Mouse (Mus musculus) intestine, embryonic 14.5 days (tissue): ENCODE measurements around the gene Ascc1. TPM values are rescaled to one million over a fixed set of nuclear protein-coding genes. Genes with fewer than 3 reads are reported as not detected.

Source experiments
- ATAC-seq: fragments of 200-750 bp; cut with Nextera tagmentation; replicated peaks from 2 replicates; pipeline ENCODE4 v1.8.0; 2017; ENCODE audit warnings: low read depth, moderate number of reproducible peaks, moderate TSS enrichment, moderate library complexity; ENCODE audit not compliant: low FRiP score, low TSS enrichment
- DNase-seq: peaks from one replicate; pipeline ENCODE4 v3.0.0-alpha.2; 2018; ENCODE audit warnings: low spot score
- H3K27ac ChIP-seq: fragments of 300-500 bp; sonication (generic); 2 replicates; pipeline ENCODE4 v1.5.1; 2014; ENCODE audit warnings: low read depth, mild to moderate bottlenecking, control low read depth
- H3K27me3 ChIP-seq: fragments of 300-500 bp; sonication (generic); replicated peaks from 2 replicates; pipeline ENCODE4 v1.6.1; 2014; ENCODE audit warnings: low read length, control low read depth; ENCODE audit not compliant: control insufficient read depth, insufficient read depth
- H3K36me3 ChIP-seq: fragments of 300-500 bp; sonication (generic); 2 replicates; pipeline ENCODE4 v1.6.1; 2014; ENCODE audit warnings: low read length, control low read depth; ENCODE audit not compliant: control insufficient read depth, insufficient read depth
- H3K4me1 ChIP-seq: fragments of 300-500 bp; sonication (generic); replicated peaks from 2 replicates; pipeline ENCODE4 v1.6.1; 2014; ENCODE audit warnings: low read length, control low read depth, mixed read lengths; ENCODE audit not compliant: control insufficient read depth, insufficient read depth
- H3K4me2 ChIP-seq: fragments of 300-500 bp; sonication (generic); 2 replicates; pipeline ENCODE4 v1.6.1; 2014; ENCODE audit warnings: low read length
- H3K4me3 ChIP-seq: fragments of 300-500 bp; sonication (generic); 2 replicates; pipeline ENCODE4 v1.5.1; 2014; ENCODE audit warnings: low read depth, low read length, control low read depth, mixed read lengths
- H3K9ac ChIP-seq: fragments of 300-500 bp; sonication (generic); 2 replicates; pipeline ENCODE4 v1.6.1; 2014; ENCODE audit warnings: mild to moderate bottlenecking, low read length
- H3K9me3 ChIP-seq: fragments of 300-500 bp; sonication (generic); 2 replicates; pipeline ENCODE4 v1.6.1; 2016; ENCODE audit warnings: low read length, control low read depth; ENCODE audit not compliant: control insufficient read depth
- WGBS: fragments of 180-500 bp; shearing (Covaris S2); extraction: QIAGEN DNeasy Blood & Tissue Kit; methylation state at CpG from one replicate; pipeline ENCODE4 v1.1.7; 2014; 5-methylcytosine and 5-hydroxymethylcytosine counted together
- polyA plus RNA-seq: library from polyadenylated mRNA; unstranded; fragments of >200 nt; fragmentation: Nextera tagmentation; extraction: Ambion mirVana; gene quantifications from 2 replicates; pipeline ENCODE4 v1.2.1, GENCODE M21; 2014

The Ascc1 gene
- polyA plus RNA-seq, 1 experiment from 2014 or later, result 48.2 TPM

DNA sequence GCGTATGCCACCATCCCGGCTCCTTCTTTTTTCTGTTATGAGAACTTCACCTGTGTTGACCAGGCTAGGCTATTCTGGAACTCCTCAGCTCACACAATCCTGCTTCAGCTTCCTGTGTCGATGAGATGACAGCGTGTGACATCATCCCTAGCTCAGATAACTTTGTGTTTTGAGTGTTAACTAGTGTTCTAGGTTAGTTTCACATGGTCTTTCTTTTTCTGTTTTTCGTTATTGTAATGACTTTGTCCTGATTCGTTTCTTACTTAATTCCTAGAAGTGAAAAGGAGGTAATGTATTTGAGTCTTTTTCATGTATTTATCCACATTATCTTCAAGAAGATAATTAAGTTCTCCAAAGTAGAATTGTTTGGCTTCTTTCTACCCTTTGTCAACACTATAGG, 13.6 kb downstream of the Ascc1 start:
- H3K27ac ChIP-seq, result no peak overlapping the region
- 91% methylated on average over 6 of the region's 6 CpGs for WGBS
- ATAC-seq (no peak), DNase-seq (no peak)
- no peak overlapping the region for H3K9ac ChIP-seq
- no peak overlapping the region for H3K4me2 ChIP-seq
- H3K36me3 ChIP-seq, result peaks cover 34% of the 10 kb centered on the region
- H3K27me3 ChIP-seq, result no peaks in the 10 kb centered on the region
- H3K4me3 ChIP-seq, result no peak overlapping the region
- no peaks in the 10 kb centered on the region for H3K9me3 ChIP-seq
- no peaks in the 10 kb centered on the region for H3K4me1 ChIP-seq

- Histone ChIP-seq H3K4me3 (no peak overlapping the region), H3K27me3 (no peaks in the 10 kb centered on the region), H3K4me2 (no peak overlapping the region), H3K4me1 (no peaks in the 10 kb centered on the region), H3K9ac (no peak overlapping the region), H3K27ac (no peak overlapping the region), H3K36me3 (peaks cover 35% of the 10 kb centered on the region), H3K9me3 (no peaks in the 10 kb centered on the region)
- WGBS, result 70% methylated on average over 2 of the region's 2 CpGs
- no peak for DNase-seq
- ATAC-seq, result no peak
Observed at GRCm38 (mm10) chr10:60019299-60019698, 16.7 kb downstream of the Ascc1 start.

DNA sequence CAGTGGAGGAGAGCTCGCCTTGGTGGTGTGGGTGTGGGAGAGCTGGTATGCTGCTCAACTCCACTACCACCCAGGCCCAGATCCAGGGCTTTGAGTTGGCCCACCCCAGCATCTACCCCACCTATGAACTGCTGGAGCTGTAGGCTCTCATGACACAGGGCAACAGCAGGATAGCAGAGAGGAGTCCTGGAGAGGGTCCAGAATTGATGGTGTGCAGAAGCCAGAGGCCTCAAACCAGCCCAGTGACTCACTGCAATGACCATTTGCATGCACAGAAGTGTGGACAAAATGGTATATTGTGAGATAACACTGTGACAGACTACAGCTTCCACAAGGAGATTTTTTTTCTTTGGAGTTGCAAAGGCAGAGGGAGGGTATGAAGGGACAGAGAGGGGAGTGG, 21.1 kb downstream of the Ascc1 start:
- H3K4me3 ChIP-seq, result no peak overlapping the region
- H3K9ac ChIP-seq, result no peak overlapping the region
- WGBS, result 82% methylated on average over 1 of the region's 1 CpGs
- DNase-seq, result no peak
- no peak for ATAC-seq
- H3K4me2 ChIP-seq, result no peak overlapping the region
- no peaks in the 10 kb centered on the region for H3K9me3 ChIP-seq
- H3K27me3 ChIP-seq, result no peaks in the 10 kb centered on the region
- H3K27ac ChIP-seq, result no peak overlapping the region
- H3K4me1 ChIP-seq, result peaks cover 14% of the 10 kb centered on the region; the same call in 1 of the 2 replicates
- peaks cover 11% of the 10 kb centered on the region; the same call in 1 of the 2 replicates for H3K36me3 ChIP-seq

- H3K27me3 ChIP-seq, result no peaks in the 10 kb centered on the region
- no peak overlapping the region for H3K4me2 ChIP-seq
- WGBS, result 45% methylated on average over 13 of the region's 13 CpGs
- H3K4me3 ChIP-seq, result no peak overlapping the region
- no peak for DNase-seq
- no peak overlapping the region for H3K9ac ChIP-seq
- H3K36me3 ChIP-seq, result peaks cover 3% of the 10 kb centered on the region; the same call in 1 of the 2 replicates
- 0 out of 2 replicates have a peak, but pooled peaks have one; percentile 36 for ATAC-seq
- H3K27ac ChIP-seq, result no peak overlapping the region; the same call in 1 of the 2 replicates
- peaks cover 18% of the 10 kb centered on the region; the same call in 1 of the 2 replicates for H3K4me1 ChIP-seq
- H3K9me3 ChIP-seq, result no peaks in the 10 kb centered on the region
Observed at GRCm38 (mm10) chr10:60026759-60027395, 24.3 kb downstream of the Ascc1 start.

GRCm38 (mm10) chr10:60027619-60028084, 25.0 kb downstream of the Ascc1 start:
- DNase-seq (no peak), ATAC-seq (peak; percentile 56)
- Histone ChIP-seq H3K27me3 (no peaks in the 10 kb centered on the region), H3K4me1 (peaks cover 18% of the 10 kb centered on the region; the same call in 1 of the 2 replicates), H3K36me3 (no peaks in the 10 kb centered on the region), H3K27ac (peak overlapping the region; percentile 60), H3K4me3 (no peak overlapping the region), H3K4me2 (no peak overlapping the region), H3K9ac (no peak overlapping the region), H3K9me3 (no peaks in the 10 kb centered on the region)
- WGBS, result 26% methylated on average over 2 of the region's 2 CpGs

- ATAC-seq, result no peak
- H3K4me3 ChIP-seq, result no peak overlapping the region
- no peak overlapping the region for H3K9ac ChIP-seq
Observed at GRCm38 (mm10) chr10:60028181-60028580, 25.6 kb downstream of the Ascc1 start.

DNA sequence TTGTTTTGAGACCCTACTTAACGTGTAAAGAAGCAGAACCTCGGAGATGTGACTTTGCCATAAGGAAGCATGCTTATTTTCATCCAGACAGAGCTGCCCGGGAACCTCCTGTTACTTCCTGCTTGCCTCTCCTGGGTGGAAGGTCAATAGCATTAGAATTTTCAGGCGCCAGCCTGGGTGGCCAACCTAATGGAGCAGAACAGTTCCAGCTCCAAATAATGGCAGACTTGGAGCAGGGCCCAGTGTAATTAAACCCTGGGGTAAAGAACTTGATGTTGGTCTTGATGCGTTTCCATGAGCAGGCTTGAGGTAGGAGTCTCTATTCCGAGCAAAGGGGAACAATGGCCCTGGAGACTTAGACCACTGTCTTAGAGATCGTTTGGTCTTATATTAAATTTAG, 26.4 kb downstream of the Ascc1 start:
- peaks cover 18% of the 10 kb centered on the region; the same call in 1 of the 2 replicates for H3K4me1 ChIP-seq
- H3K27ac ChIP-seq, result no peak overlapping the region
- H3K9ac ChIP-seq, result no peak overlapping the region
- H3K4me3 ChIP-seq, result no peak overlapping the region
- no peak overlapping the region for H3K4me2 ChIP-seq
- H3K9me3 ChIP-seq, result no peaks in the 10 kb centered on the region
- H3K27me3 ChIP-seq, result no peaks in the 10 kb centered on the region
- WGBS, result 57% methylated on average over 7 of the region's 7 CpGs
- DNase-seq, result no peak
- no peaks in the 10 kb centered on the region for H3K36me3 ChIP-seq
- ATAC-seq, result no peak

More at GRCm38 (mm10) chr10:60028181-60028580, 25.6 kb downstream of the Ascc1 start:
- no peak overlapping the region for H3K4me2 ChIP-seq
- 67% methylated on average over 7 of the region's 7 CpGs for WGBS
- H3K9me3 ChIP-seq, result no peaks in the 10 kb centered on the region
- H3K27ac ChIP-seq, result peak overlapping the region; percentile 60
- DNase-seq, result no peak
- H3K36me3 ChIP-seq, result no peaks in the 10 kb centered on the region
- no peaks in the 10 kb centered on the region for H3K27me3 ChIP-seq
- peaks cover 18% of the 10 kb centered on the region; the same call in 1 of the 2 replicates for H3K4me1 ChIP-seq

- no peaks in the 10 kb centered on the region for H3K27me3 ChIP-seq
- no peak overlapping the region for H3K27ac ChIP-seq
- no peak overlapping the region for H3K4me2 ChIP-seq
- no peaks in the 10 kb centered on the region for H3K36me3 ChIP-seq
- no peak overlapping the region for H3K4me3 ChIP-seq
- H3K9me3 ChIP-seq, result no peaks in the 10 kb centered on the region
- ATAC-seq (no peak), DNase-seq (no peak)
- WGBS, result 88% methylated on average over 4 of the region's 4 CpGs
- no peak overlapping the region for H3K9ac ChIP-seq
- H3K4me1 ChIP-seq, result peaks cover 18% of the 10 kb centered on the region; the same call in 1 of the 2 replicates
Observed at GRCm38 (mm10) chr10:60029387-60029786, 26.8 kb downstream of the Ascc1 start.

DNA sequence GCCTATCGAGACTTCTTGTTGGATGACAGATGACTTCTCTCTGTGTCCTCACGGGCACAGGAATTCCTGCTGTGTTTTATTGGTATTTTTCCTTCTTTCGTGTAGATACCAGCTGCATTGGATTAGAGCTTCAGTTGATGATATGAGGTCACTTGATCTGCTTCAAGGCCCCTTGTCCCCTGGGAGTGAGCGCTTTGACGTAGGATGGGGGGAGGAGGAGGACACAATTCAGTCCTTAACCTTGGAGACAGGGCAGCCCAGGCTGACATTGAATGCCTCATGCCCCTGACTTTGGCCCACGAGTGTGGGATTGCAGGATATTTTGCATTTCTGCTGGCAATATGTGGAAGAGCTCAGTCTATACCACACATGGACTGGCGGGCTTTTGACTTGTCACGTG, 29.0 kb downstream of the Ascc1 start:
- no peaks in the 10 kb centered on the region for H3K36me3 ChIP-seq
- no peak overlapping the region for H3K4me3 ChIP-seq
- 77% methylated on average over 8 of the region's 8 CpGs for WGBS
- ATAC-seq, result no peak
- no peak overlapping the region for H3K9ac ChIP-seq
- H3K27ac ChIP-seq, result no peak overlapping the region
- peaks cover 18% of the 10 kb centered on the region; the same call in 1 of the 2 replicates for H3K4me1 ChIP-seq
- no peak overlapping the region for H3K4me2 ChIP-seq
- no peaks in the 10 kb centered on the region for H3K9me3 ChIP-seq
- no peaks in the 10 kb centered on the region for H3K27me3 ChIP-seq
- no peak for DNase-seq
